Mouse (Mus musculus): ENCODE measurements around the gene Zfp276. TPM values are rescaled to one million over a fixed set of nuclear protein-coding genes. Genes with fewer than 3 reads are reported as not detected.

The Zfp276 gene
- polyA plus RNA-seq (2017; shearing (Covaris generic)) = 43.1 TPM

GRCm38 (mm10) chr8:123254099-123254885 lies at the start of gene Zfp276, which contains the start of gene Vps9d1:
Gene Zfp276, plus strand, starts transcription at chr8:123254195.
Gene Vps9d1, minus strand, starts transcription at chr8:123254348.

GRCm38 (mm10) chr8:123212321-123213117 lies 41.5 kb upstream of the Zfp276 start, which contains the start of the genes Chmp1a and Spata33:
Gene Chmp1a, minus strand, starts transcription at chr8:123212763.
Gene Spata33, plus strand, starts transcription at chr8:123212832.

GRCm38 (mm10) chr8:123224278-123225266 lies 29.4 kb upstream of the Zfp276 start, which contains the start of gene Cdk10:
Gene Cdk10, plus strand, starts transcription at chr8:123224842.

GRCm38 (mm10) chr8:123235520-123236497 lies 18.2 kb upstream of the Zfp276 start, which contains the start of gene Spata2l:
Gene Spata2l, minus strand, starts transcription at chr8:123236233.

GRCm38 (mm10) chr8:123318467-123318911 lies 64.5 kb downstream of the Zfp276 start, which contains the start of gene Fanca:
Gene Fanca, minus strand, starts transcription at chr8:123318576.

Other genes starting within 250 kb of the Zfp276 start
- gene Ankrd11, start 211.9 kb upstream of the Zfp276 start, polyA plus RNA-seq (2017; shearing (Covaris generic)) = 413 TPM
- 96.0 TPM for gene Spg7, start 191.3 kb upstream of the Zfp276 start, polyA plus RNA-seq (2017; shearing (Covaris generic))
- gene Rpl13, start 151.8 kb upstream of the Zfp276 start, polyA plus RNA-seq (2017; shearing (Covaris generic)) = 1,111 TPM
- 0.17 TPM for gene Cpne7, start 136.8 kb upstream of the Zfp276 start, polyA plus RNA-seq (2017; shearing (Covaris generic))
- not detected for gene Sult5a1, start 95.9 kb upstream of the Zfp276 start, polyA plus RNA-seq (2017; shearing (Covaris generic))
- gene Dpep1, start 68.0 kb upstream of the Zfp276 start, polyA plus RNA-seq (2017; shearing (Covaris generic)) = not detected
- 129 TPM for gene Chmp1a, start 41.4 kb upstream of the Zfp276 start, polyA plus RNA-seq (2017; shearing (Covaris generic))
- not detected for gene Spata33, start 41.4 kb upstream of the Zfp276 start, polyA plus RNA-seq (2017; shearing (Covaris generic))
- gene Cdk10, start 29.4 kb upstream of the Zfp276 start, polyA plus RNA-seq (2017; shearing (Covaris generic)) = 22.1 TPM
- 15.3 TPM for gene Spata2l, start 18.0 kb upstream of the Zfp276 start, polyA plus RNA-seq (2017; shearing (Covaris generic))
- gene Vps9d1, start 153 bp downstream of the Zfp276 start, polyA plus RNA-seq (2017; shearing (Covaris generic)) = 20.9 TPM
- gene Fanca, start 64.4 kb downstream of the Zfp276 start, polyA plus RNA-seq (2017; shearing (Covaris generic)) = 8.5 TPM
- not detected for gene Spire2, start 78.5 kb downstream of the Zfp276 start, polyA plus RNA-seq (2017; shearing (Covaris generic))
- 353 TPM for gene Tcf25, start 119.6 kb downstream of the Zfp276 start, polyA plus RNA-seq (2017; shearing (Covaris generic))
- gene Mc1r, start 152.9 kb downstream of the Zfp276 start, polyA plus RNA-seq (2017; shearing (Covaris generic)) = not detected
- gene Tubb3, start 157.2 kb downstream of the Zfp276 start, polyA plus RNA-seq (2017; shearing (Covaris generic)) = 0.61 TPM
- gene Def8, start 169.3 kb downstream of the Zfp276 start, polyA plus RNA-seq (2017; shearing (Covaris generic)) = 13.2 TPM
- gene Afg3l1, start 223.7 kb downstream of the Zfp276 start, polyA plus RNA-seq (2017; shearing (Covaris generic)) = 70.2 TPM

Measured in naive thymus-derived CD4-positive, alpha-beta T cell, adult 5 months (primary cell).